Mouse (Mus musculus) thymus, postnatal 0 days (tissue): Measurements from ENCODE around the gene Prl7b1. TPM values are rescaled to one million over a fixed set of nuclear protein-coding genes. Genes with fewer than 3 reads are reported as not detected.

Experiments
- DNase-seq: peaks from one replicate; pipeline ENCODE4 v3.0.0-alpha.2; 2015; ENCODE audit warnings: low spot score
- polyA plus RNA-seq: library from polyadenylated mRNA; unstranded; fragments of >200 nt; fragmentation: Nextera tagmentation; extraction: Ambion mirVana; gene quantifications from 2 replicates; pipeline ENCODE4 v1.2.1, GENCODE M21; 2015

The Prl7b1 gene
- polyA plus RNA-seq: not detected in 2 replicates

- no peak for DNase-seq
These were observed at the start of gene Prl7b1 for GRCm38 (mm10) chr13:27610482-27610881. Gene Prl7b1, minus strand, starts transcription at chr13:27610582.

GRCm38 (mm10) chr13:27642393-27642792 is 32.0 kb upstream of the Prl7b1 start, which contains the start of gene Prl7a1:
Gene Prl7a1, minus strand, starts transcription at chr13:27642493.
- no peak for DNase-seq

GRCm38 (mm10) chr13:27582071-27582470 is 28.3 kb downstream of the Prl7b1 start, which contains the start of gene Prl8a1:
Gene Prl8a1, minus strand, starts transcription at chr13:27582171.
- DNase-seq: no peak

GRCm38 (mm10) chr13:27564506-27564905 is 45.9 kb downstream of the Prl7b1 start, which contains the start of gene Prl8a9:
Gene Prl8a9, minus strand, starts transcription at chr13:27564606.
- DNase-seq: no peak

- DNase-seq: no peak
These were observed 57.0 kb downstream of the Prl7b1 start for GRCm38 (mm10) chr13:27553336-27553735.

Other genes with a start within 250 kb of the Prl7b1 start
- gene Prl2b1, start 219.7 kb downstream of the Prl7b1 start, polyA plus RNA-seq: not detected in 2 replicates
- gene Prl8a6, start 171.9 kb downstream of the Prl7b1 start, polyA plus RNA-seq: not detected in 2 replicates
- gene Prl8a8, start 97.4 kb downstream of the Prl7b1 start, polyA plus RNA-seq: not detected in 2 replicates
- gene Prl8a9, start 46.0 kb downstream of the Prl7b1 start, polyA plus RNA-seq: not detected in 2 replicates
- not detected in 2 replicates for gene Prl8a1, start 28.4 kb downstream of the Prl7b1 start, polyA plus RNA-seq
- gene Prl7a1, start 31.9 kb upstream of the Prl7b1 start, polyA plus RNA-seq: not detected in 2 replicates
- gene Prl7a2, start 57.5 kb upstream of the Prl7b1 start, polyA plus RNA-seq: not detected in 2 replicates
- gene Prl7d1, start 106.2 kb upstream of the Prl7b1 start, polyA plus RNA-seq: not detected in 2 replicates
- not detected in 2 replicates for gene Prl7c1, start 170.2 kb upstream of the Prl7b1 start, polyA plus RNA-seq
- gene Prl2a1, start 191.1 kb upstream of the Prl7b1 start, polyA plus RNA-seq: 0.36 and 0.44 TPM in 2 replicates
- not detected in 2 replicates for gene Prl2c1, start 238.8 kb upstream of the Prl7b1 start, polyA plus RNA-seq